Mouse (Mus musculus) G1E-ER4 (cell line): ENCODE measurements around the gene Olfr55. TPM values are rescaled to one million over a fixed set of nuclear protein-coding genes. Genes with fewer than 3 reads are reported as not detected.
"Not testable (repeated sequence)": the region's sequence is repeated elsewhere in the genome, so short reads cannot be mapped to it uniquely, and the experiment has no call there.

Experiments
- GATA1 ChIP-seq: IDR thresholded peaks from one replicate; pipeline ENCODE4 v1.8.0; 2012; ENCODE audit warnings: low read length, inconsistent platforms
- polyA plus RNA-seq: library from polyadenylated mRNA; stranded (reverse); fragments of >175 nt; gene quantifications from 2 replicates; pipeline ENCODE4 v1.2.3, GENCODE M21; 2012

The Olfr55 gene
- polyA plus RNA-seq, result not detected in 2 replicates

DNA sequence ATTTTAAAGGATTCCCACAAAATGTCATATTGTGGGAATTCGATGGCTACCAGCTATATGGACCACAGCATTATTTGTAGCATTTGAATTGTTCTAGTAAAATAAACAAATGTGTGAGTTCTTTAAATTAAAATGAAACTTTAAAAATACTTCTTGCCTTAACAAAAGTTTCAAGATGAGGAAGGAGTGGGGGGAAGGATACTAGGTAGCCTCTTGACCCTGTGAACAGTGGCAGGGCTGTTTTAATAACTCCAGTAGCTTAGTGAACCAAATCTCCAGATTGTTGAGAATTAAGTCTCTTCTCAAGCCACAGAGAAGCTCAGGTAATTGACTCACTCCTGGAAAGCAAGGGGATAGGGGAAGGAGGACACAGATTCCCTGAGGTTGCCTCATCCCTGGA is at the start of gene Olfr55:
TSS of gene Olfr55 (plus strand) at position 301 of the 400 bp plus-strand sequence.
- not testable (repeated sequence) for TF ChIP-seq GATA1

- no peak for TF ChIP-seq GATA1
These were observed 43.7 kb upstream of the Olfr55 start for GRCm38 (mm10) chr17:33124546-33124945.

DNA sequence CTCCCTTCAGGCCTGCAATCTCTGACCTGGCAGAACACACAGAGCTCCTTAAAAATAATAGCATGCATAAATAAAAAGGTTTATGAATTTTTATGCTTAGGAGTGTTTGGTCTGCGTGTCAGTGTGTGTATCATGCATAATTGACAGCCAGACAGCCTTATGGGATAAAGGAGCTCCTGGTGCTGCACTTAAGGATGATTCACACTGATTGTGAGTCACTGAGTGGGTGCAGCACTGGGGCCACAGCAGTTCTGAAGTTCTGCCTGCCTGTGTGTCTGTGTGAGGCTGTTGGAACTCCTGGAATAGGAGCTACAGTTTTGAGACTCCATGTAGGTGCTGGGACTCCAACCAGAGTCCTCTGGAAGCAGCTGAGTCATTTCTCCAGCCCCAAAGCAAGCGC is 42.0 kb upstream of the Olfr55 start:
- no peak for TF ChIP-seq GATA1

GRCm38 (mm10) chr17:33139261-33139820 is 28.9 kb upstream of the Olfr55 start, which contains the start of gene Morc2b:
TSS of gene Morc2b (minus strand) at chr17:33139683.
- TF ChIP-seq GATA1, result no peak

GRCm38 (mm10) chr17:33191002-33191401 is 22.8 kb downstream of the Olfr55 start, which contains the start of gene Olfr239:
TSS of gene Olfr239 (plus strand) at chr17:33191302.
- TF ChIP-seq GATA1, result not testable (repeated sequence)

GRCm38 (mm10) chr17:33221590-33221989 is 53.3 kb downstream of the Olfr55 start, which contains the start of gene Olfr1564:
TSS of gene Olfr1564 (minus strand) at chr17:33221690.
- no peak for TF ChIP-seq GATA1

Other genes with a start within 250 kb of the Olfr55 start
- 14.2 and 21.1 TPM in 2 replicates for gene Cyp4f13, start 221.0 kb upstream of the Olfr55 start, polyA plus RNA-seq
- 0.11 and 0.28 TPM in 2 replicates for gene Zfp472, start 202.6 kb upstream of the Olfr55 start, polyA plus RNA-seq
- gene Zfp952, start 175.3 kb upstream of the Olfr55 start, polyA plus RNA-seq, result 0.13 and 0.15 TPM in 2 replicates
- gene Zfp763, start 135.0 kb upstream of the Olfr55 start, polyA plus RNA-seq, result 0.03 and 0.13 TPM in 2 replicates
- not detected in 2 replicates for gene 4921501E09Rik, start 100.4 kb upstream of the Olfr55 start, polyA plus RNA-seq
- 0.25 and 0.94 TPM in 2 replicates for gene Zfp563, start 79.1 kb upstream of the Olfr55 start, polyA plus RNA-seq
- gene Morc2b, start 28.8 kb upstream of the Olfr55 start, polyA plus RNA-seq, result not detected in 2 replicates
- not detected in 2 replicates for gene Olfr239, start 22.9 kb downstream of the Olfr55 start, polyA plus RNA-seq
- not detected in 2 replicates for gene Olfr1564, start 53.2 kb downstream of the Olfr55 start, polyA plus RNA-seq
- gene Zfp955a, start 86.7 kb downstream of the Olfr55 start, polyA plus RNA-seq, result 0.19 and 0.38 TPM in 2 replicates
- not detected in 2 replicates for gene Olfr63, start 96.2 kb downstream of the Olfr55 start, polyA plus RNA-seq
- 0.32 and 0.40 TPM in 2 replicates for gene Zfp955b, start 121.1 kb downstream of the Olfr55 start, polyA plus RNA-seq
- gene Zfp81, start 190.4 kb downstream of the Olfr55 start, polyA plus RNA-seq, result 0.26 and 0.33 TPM in 2 replicates
- 0.30 and 0.65 TPM in 2 replicates for gene Zfp101, start 226.2 kb downstream of the Olfr55 start, polyA plus RNA-seq